Mouse (Mus musculus): ENCODE data around the gene Gm20388. TPM values are rescaled to one million over a fixed set of nuclear protein-coding genes. Genes with fewer than 3 reads are reported as not detected.

The Gm20388 gene
- polyA plus RNA-seq, 1 experiment from 2014 or later, result not detected

DNA sequence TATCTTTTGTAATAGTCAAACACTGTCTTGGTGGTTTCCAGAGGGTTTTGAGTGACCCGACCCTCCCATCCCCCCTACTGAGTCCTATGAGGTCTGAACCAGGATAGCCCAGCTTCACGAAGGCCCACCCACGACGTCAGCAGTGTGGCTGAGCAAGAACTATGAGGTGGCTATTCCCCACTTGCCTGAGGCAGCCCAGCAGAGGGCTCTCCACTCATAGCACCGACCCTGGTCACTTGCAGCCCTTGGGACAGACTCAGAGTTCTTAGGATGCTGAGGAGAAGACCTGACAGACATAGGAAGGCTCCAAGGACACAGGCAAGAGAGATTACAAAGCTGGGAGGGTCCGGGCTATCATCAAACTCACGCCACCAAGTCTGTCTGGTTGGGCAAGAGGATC is 2764.4 kb downstream of the Gm20388 start:
- ATAC-seq (ENCODE audit: low FRiP score) (no peak), DNase-seq (ENCODE audit: low spot score) (no peak)
- H3K4me1 ChIP-seq (replicated peaks; ENCODE audit: control insufficient read depth, insufficient read depth, low read length), result peaks cover 69% of the 10 kb centered on the region
- WGBS, result 46% methylated on average over 7 of the region's 7 CpGs
- H3K36me3 ChIP-seq (replicated peaks; ENCODE audit: control insufficient read depth, insufficient read depth), result 0 out of 2 replicates have a peak, but pooled peaks cover 7% of the 10 kb centered on the region
- H3K27me3 ChIP-seq (ENCODE audit: control insufficient read depth, insufficient read depth, low read length), result no peaks in the 10 kb centered on the region
- H3K4me2 ChIP-seq (replicated peaks), result peak overlapping the region; percentile 85
- peak overlapping the region; percentile 97 for H3K27ac ChIP-seq
- no peaks in the 10 kb centered on the region for H3K9me3 ChIP-seq (ENCODE audit: control insufficient read depth, low read length)
- peak overlapping the region; percentile 70 for H3K4me3 ChIP-seq (replicated peaks; ENCODE audit: low read length)
- H3K9ac ChIP-seq, result peak overlapping the region; percentile 90

GRCm38 (mm10) chr8:122675596-122676420 is 2765.2 kb downstream of the Gm20388 start:
- H3K9ac ChIP-seq, result peak overlapping the region; percentile 90
- H3K9me3 ChIP-seq (ENCODE audit: control insufficient read depth, low read length), result no peaks in the 10 kb centered on the region
- ATAC-seq (ENCODE audit: low FRiP score) (no peak), DNase-seq (ENCODE audit: low spot score) (no peak)
- no peaks in the 10 kb centered on the region for H3K27me3 ChIP-seq (ENCODE audit: control insufficient read depth, insufficient read depth, low read length)
- peak overlapping the region; percentile 85 for H3K4me2 ChIP-seq (replicated peaks)
- H3K27ac ChIP-seq, result peak overlapping the region; percentile 97
- 0 out of 2 replicates have a peak, but pooled peaks cover 7% of the 10 kb centered on the region for H3K36me3 ChIP-seq (replicated peaks; ENCODE audit: control insufficient read depth, insufficient read depth)
- peaks cover 69% of the 10 kb centered on the region for H3K4me1 ChIP-seq (replicated peaks; ENCODE audit: control insufficient read depth, insufficient read depth, low read length)
- WGBS, result 50% methylated on average over 17 of the region's 17 CpGs
- peak overlapping the region; percentile 70 for H3K4me3 ChIP-seq (replicated peaks; ENCODE audit: low read length)

- Histone ChIP-seq H3K4me2 (replicated peaks) (peak overlapping the region; percentile 85), H3K9ac (peak overlapping the region; percentile 90), H3K27ac (peak overlapping the region; percentile 97), H3K9me3 (ENCODE audit: control insufficient read depth, low read length) (no peaks in the 10 kb centered on the region), H3K4me3 (replicated peaks; ENCODE audit: low read length) (peak overlapping the region; percentile 70), H3K4me1 (replicated peaks; ENCODE audit: control insufficient read depth, insufficient read depth, low read length) (peaks cover 60% of the 10 kb centered on the region), H3K27me3 (ENCODE audit: control insufficient read depth, insufficient read depth, low read length) (no peaks in the 10 kb centered on the region), H3K36me3 (replicated peaks; ENCODE audit: control insufficient read depth, insufficient read depth) (0 out of 2 replicates have a peak, but pooled peaks cover 7% of the 10 kb centered on the region)
- peak; percentile 48 for DNase-seq (ENCODE audit: low spot score)
- WGBS, result 9% methylated on average over 16 of the region's 16 CpGs
- ATAC-seq (ENCODE audit: low FRiP score), result peak; percentile 47; the same call in 1 of the 2 replicates
Observed at GRCm38 (mm10) chr8:122676621-122677480, 2766.2 kb downstream of the Gm20388 start.

GRCm38 (mm10) chr8:122677481-122678021 is 2766.9 kb downstream of the Gm20388 start:
- 0 out of 2 replicates have a peak, but pooled peaks cover 7% of the 10 kb centered on the region for H3K36me3 ChIP-seq (replicated peaks; ENCODE audit: control insufficient read depth, insufficient read depth)
- H3K4me3 ChIP-seq (replicated peaks; ENCODE audit: low read length), result peak overlapping the region; percentile 70
- H3K4me1 ChIP-seq (replicated peaks; ENCODE audit: control insufficient read depth, insufficient read depth, low read length), result peaks cover 59% of the 10 kb centered on the region
- peak overlapping the region; percentile 85 for H3K4me2 ChIP-seq (replicated peaks)
- DNase-seq (ENCODE audit: low spot score) (no peak), ATAC-seq (ENCODE audit: low FRiP score) (peak; percentile 3; the same call in 1 of the 2 replicates)
- H3K9ac ChIP-seq, result peak overlapping the region; percentile 90
- H3K27me3 ChIP-seq (ENCODE audit: control insufficient read depth, insufficient read depth, low read length), result no peaks in the 10 kb centered on the region
- 0% methylated on average over 33 of the region's 35 CpGs for WGBS
- peak overlapping the region; percentile 97 for H3K27ac ChIP-seq
- no peaks in the 10 kb centered on the region for H3K9me3 ChIP-seq (ENCODE audit: control insufficient read depth, low read length)

DNA sequence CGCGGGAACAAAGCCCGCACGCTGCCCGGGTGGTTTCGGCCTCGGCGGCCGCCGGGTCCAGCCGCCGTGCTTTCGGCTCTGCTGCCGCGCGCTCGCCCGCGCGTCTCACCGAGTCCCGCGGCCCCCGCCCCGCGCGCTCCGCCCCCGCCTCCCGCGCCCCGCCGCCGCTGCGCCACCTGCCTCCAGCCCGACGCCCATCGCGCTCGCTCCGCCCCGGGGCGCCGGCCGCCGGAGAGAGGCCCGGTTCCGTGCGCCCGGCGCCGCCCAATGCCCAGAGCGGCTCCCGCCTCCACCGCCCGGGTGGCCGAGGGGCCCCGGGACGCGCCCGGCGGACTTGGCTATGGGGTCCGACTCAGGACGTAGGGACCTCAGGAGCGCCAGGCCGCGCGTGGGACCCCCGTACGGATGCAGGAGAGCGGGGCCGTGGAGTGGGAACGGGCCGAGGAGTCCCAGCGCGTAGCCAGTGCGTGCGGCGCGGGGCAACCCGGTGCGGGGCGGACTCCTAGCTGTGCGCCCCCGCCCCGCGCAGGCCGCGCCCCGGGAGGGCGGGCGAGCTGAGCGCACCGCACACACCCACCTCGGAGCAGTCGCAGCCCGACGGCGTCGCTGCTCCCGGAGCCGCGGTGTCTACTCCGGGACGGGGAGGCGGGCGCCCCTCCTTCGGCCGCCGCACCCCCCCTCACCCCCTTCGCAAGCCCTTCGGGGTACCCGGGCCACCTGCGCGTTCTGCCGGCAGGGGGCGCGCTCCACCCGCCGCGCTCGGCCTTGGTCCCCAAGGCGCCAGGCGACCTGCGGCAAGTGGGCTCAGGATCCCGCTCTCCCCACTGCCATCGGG is 2767.6 kb downstream of the Gm20388 start:
- Histone ChIP-seq H3K27ac (peak overlapping the region; percentile 97), H3K4me2 (replicated peaks) (peak overlapping the region; percentile 85), H3K36me3 (replicated peaks; ENCODE audit: control insufficient read depth, insufficient read depth) (0 out of 2 replicates have a peak, but pooled peaks cover 2% of the 10 kb centered on the region), H3K4me1 (replicated peaks; ENCODE audit: control insufficient read depth, insufficient read depth, low read length) (peaks cover 52% of the 10 kb centered on the region), H3K27me3 (ENCODE audit: control insufficient read depth, insufficient read depth, low read length) (no peaks in the 10 kb centered on the region), H3K9me3 (ENCODE audit: control insufficient read depth, low read length) (no peaks in the 10 kb centered on the region), H3K4me3 (replicated peaks; ENCODE audit: low read length) (peak overlapping the region; percentile 70), H3K9ac (peak overlapping the region; percentile 90)
- ATAC-seq (ENCODE audit: low FRiP score) (peak; percentile 73), DNase-seq (ENCODE audit: low spot score) (peak; percentile 83)
- under 1% methylated on average over 85 of the region's 127 CpGs for WGBS

DNA sequence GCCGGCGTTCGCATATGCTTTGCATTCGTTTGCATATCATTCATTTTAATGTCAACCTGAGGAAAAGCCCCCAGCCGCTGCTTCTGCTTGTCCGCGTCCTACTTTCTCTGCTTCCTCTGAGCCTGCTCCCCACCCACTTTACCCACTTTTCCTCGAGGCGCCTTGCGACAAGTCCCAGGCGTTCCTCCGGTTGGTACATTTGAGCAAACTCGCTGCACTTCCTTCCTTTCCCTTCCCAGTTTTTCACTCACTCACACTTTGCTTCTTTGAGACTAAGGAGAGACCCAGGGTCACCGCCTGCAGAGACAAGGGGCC is 2768.2 kb downstream of the Gm20388 start:
- Histone ChIP-seq H3K4me3 (replicated peaks; ENCODE audit: low read length) (peak overlapping the region; percentile 70), H3K4me2 (replicated peaks) (peak overlapping the region; percentile 85), H3K36me3 (replicated peaks; ENCODE audit: control insufficient read depth, insufficient read depth) (no peaks in the 10 kb centered on the region), H3K4me1 (replicated peaks; ENCODE audit: control insufficient read depth, insufficient read depth, low read length) (peaks cover 46% of the 10 kb centered on the region), H3K9ac (peak overlapping the region; percentile 90), H3K27ac (peak overlapping the region; percentile 97), H3K9me3 (ENCODE audit: control insufficient read depth, low read length) (no peaks in the 10 kb centered on the region), H3K27me3 (ENCODE audit: control insufficient read depth, insufficient read depth, low read length) (no peaks in the 10 kb centered on the region)
- under 1% methylated on average over 14 of the region's 14 CpGs for WGBS
- ATAC-seq (ENCODE audit: low FRiP score) (no peak), DNase-seq (ENCODE audit: low spot score) (no peak)

GRCm38 (mm10) chr8:122679325-122679920 is 2768.8 kb downstream of the Gm20388 start:
- Histone ChIP-seq H3K27ac (peak overlapping the region; percentile 97), H3K27me3 (ENCODE audit: control insufficient read depth, insufficient read depth, low read length) (no peaks in the 10 kb centered on the region), H3K4me3 (replicated peaks; ENCODE audit: low read length) (peak overlapping the region; percentile 70), H3K9me3 (ENCODE audit: control insufficient read depth, low read length) (no peaks in the 10 kb centered on the region), H3K9ac (peak overlapping the region; percentile 90), H3K4me2 (replicated peaks) (peak overlapping the region; percentile 85), H3K36me3 (replicated peaks; ENCODE audit: control insufficient read depth, insufficient read depth) (no peaks in the 10 kb centered on the region), H3K4me1 (replicated peaks; ENCODE audit: control insufficient read depth, insufficient read depth, low read length) (peaks cover 40% of the 10 kb centered on the region)
- DNase-seq (ENCODE audit: low spot score) (no peak), ATAC-seq (ENCODE audit: low FRiP score) (no peak)
- 24% methylated on average over 11 of the region's 11 CpGs for WGBS

GRCm38 (mm10) chr8:122680171-122680570 is 2769.5 kb downstream of the Gm20388 start:
- WGBS, result 24% methylated on average over 7 of the region's 7 CpGs
- peak overlapping the region; percentile 97 for H3K27ac ChIP-seq
- peak; percentile 39 for DNase-seq (ENCODE audit: low spot score)
- 0 out of 2 replicates have a peak overlapping the region, but pooled peaks have one; percentile 85 for H3K4me2 ChIP-seq (replicated peaks)
- H3K27me3 ChIP-seq (ENCODE audit: control insufficient read depth, insufficient read depth, low read length), result no peaks in the 10 kb centered on the region
- H3K4me1 ChIP-seq (replicated peaks; ENCODE audit: control insufficient read depth, insufficient read depth, low read length), result peaks cover 33% of the 10 kb centered on the region
- no peaks in the 10 kb centered on the region for H3K9me3 ChIP-seq (ENCODE audit: control insufficient read depth, low read length)
- H3K4me3 ChIP-seq (replicated peaks; ENCODE audit: low read length), result no peak overlapping the region
- H3K36me3 ChIP-seq (replicated peaks; ENCODE audit: control insufficient read depth, insufficient read depth), result no peaks in the 10 kb centered on the region
- no peak for ATAC-seq (ENCODE audit: low FRiP score)
- H3K9ac ChIP-seq, result 0 out of 2 replicates have a peak overlapping the region, but pooled peaks have one; percentile 90
